Mouse (Mus musculus) spleen, adult 18-20 months (tissue): Measurements from ENCODE around the gene Atp6v0a1.

ENCODE experiments used
- DNase-seq, 2 experiments: peaks; one replicate each; pipeline ENCODE4 v3.0.0; 2022; ENCODE audit warnings: mixed read lengths in 2 of 2

Atp6v0a1 gene

DNA sequence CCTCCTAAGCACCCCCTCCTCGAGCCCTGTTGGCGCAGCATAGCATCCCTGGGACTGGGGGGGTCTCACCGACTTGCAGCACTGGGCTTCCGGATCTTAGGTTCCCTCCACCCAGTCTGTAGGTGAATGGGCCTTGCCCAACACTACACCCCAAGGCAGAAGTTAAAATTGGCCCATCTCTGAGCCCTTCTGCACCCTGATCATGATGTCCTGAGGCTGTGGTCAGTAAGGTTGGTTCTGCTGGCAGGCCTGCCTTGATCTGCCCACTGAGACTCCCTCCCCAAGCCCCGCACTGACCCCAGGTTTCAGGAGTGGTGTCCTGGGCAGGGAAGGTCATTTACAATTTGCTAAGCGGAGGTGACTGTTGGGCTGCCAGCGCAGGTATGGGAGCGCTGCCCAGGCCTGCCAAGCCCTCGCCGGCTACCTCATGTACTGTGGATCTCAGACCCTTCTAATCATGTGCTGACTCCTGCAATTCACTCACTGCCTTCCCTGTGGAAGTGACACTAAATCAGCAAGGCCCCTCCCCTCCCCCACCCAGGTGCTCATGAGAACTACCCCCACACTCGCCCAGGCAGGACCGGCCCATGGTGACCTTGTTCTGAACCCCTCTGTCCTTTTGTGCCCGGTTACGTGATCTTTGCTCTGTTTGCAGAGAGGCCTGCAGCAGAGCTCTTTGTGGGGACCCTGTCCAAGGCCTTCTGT, 53.9 kb downstream of the Atp6v0a1 start:
- DNase-seq, result no peak

GRCm38 (mm10) chr11:101063676-101064327, 54.5 kb downstream of the Atp6v0a1 start:
- peak; percentile 68 to 71 for DNase-seq

DNA sequence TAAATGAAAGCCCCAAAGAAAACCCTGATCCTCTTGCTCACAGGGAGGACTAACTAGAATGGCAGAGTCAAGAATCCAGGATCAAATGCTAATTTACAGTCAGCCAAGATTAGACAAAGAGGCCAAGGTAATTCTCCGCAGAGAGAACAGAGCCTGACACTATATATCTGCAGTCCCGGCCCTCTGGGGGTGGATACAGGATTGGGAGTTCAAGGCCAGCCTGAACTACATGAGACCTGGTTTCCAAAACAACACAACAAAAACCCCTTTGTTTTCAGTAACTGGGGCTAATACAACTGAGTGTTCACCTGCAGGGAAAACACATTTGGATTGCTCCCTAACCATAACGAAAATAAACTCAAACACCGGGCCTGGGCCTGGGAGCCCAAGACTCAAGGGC, 55.2 kb downstream of the Atp6v0a1 start:
- DNase-seq, result no peak

GRCm38 (mm10) chr11:101065002-101065401, 55.8 kb downstream of the Atp6v0a1 start:
- no peak for DNase-seq

GRCm38 (mm10) chr11:101066549-101067412, 57.5 kb downstream of the Atp6v0a1 start:
- peak; percentile 61 to 80 for DNase-seq

- DNase-seq, result peak; percentile 91 to 93
Observed at GRCm38 (mm10) chr11:101069391-101070188, 60.3 kb downstream of the Atp6v0a1 start, which contains the start of gene Naglu. Gene Naglu (plus strand): TSS chr11:101070012.

DNA sequence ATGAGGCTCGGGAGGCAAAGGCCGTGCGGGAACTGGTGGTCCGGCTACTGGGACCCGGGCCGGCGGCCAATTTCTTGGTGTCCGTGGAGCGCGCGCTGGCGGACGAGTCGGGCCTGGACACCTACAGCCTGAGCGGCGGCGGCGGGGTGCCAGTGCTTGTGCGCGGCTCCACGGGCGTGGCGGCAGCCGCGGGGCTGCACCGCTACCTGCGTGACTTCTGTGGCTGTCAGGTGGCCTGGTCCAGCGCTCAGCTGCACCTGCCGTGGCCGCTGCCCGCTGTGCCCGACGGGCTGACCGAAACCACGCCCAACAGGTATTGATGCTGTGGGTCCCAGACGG, 60.9 kb downstream of the Atp6v0a1 start:
- no peak for DNase-seq

DNA sequence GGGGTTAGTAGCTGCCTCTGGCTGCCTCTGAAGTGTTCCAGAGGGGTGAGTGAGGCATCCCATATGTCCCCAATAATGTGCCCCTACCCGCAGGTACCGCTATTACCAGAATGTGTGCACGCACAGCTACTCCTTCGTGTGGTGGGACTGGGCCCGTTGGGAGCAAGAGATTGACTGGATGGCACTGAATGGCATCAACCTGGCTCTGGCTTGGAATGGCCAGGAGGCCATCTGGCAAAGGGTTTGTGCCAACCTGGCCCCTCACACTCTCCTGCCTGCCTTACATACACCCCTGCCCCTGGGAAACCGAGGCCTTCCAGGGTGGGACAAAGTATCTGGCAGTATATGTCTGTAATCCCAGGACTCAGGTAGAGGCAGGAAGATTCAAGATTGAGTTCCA, 61.7 kb downstream of the Atp6v0a1 start:
- no peak for DNase-seq

DNA sequence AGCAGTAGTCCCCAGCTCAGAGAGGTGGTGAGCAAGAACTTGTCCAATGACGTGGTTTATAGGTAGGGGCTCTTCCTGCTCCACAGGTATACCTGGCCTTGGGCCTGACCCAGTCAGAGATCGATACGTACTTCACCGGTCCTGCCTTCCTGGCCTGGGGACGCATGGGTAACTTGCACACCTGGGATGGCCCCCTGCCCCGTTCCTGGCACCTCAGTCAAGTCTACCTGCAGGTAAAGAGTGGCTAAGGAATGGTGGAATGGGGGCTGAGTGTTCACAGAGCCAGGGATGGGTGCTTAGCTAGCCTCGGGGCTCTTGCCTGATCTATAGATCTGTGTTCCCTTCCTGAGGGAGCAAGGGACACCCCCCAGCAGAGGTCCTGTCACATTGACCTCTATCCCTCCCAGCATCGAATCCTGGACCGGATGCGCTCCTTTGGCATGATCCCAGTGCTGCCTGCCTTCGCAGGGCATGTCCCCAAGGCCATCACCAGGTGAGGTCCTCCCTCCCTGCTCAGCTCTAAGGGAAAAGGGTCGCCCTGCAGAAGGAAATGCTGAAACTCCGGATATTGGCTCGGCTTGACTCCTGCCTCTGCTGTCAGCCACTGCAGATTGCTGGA, 62.7 kb downstream of the Atp6v0a1 start:
- no peak for DNase-seq

DNA sequence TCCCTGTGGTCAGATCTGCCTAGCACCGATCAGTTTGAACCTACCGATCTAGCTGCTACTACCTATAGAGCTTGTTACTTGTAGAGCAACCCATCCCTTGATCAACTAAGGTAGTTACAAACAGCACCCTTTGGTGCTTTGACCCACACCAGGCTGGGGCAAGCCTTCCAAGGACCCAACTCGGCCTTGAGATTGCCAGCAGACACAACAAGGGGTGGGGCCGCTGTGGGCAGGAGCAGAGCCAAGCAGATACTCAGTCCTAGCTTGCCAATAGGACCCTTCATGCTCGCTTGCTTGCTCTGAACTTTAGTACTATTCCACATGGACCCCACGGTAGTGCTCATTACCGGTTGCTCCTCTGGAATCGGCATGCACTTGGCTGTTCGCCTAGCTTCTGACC, 68.9 kb downstream of the Atp6v0a1 start, which contains the start of gene Hsd17b1:
Gene Hsd17b1, plus strand, starts transcription at position 291 of the 400 bp plus-strand sequence.
- DNase-seq, result no peak

DNA sequence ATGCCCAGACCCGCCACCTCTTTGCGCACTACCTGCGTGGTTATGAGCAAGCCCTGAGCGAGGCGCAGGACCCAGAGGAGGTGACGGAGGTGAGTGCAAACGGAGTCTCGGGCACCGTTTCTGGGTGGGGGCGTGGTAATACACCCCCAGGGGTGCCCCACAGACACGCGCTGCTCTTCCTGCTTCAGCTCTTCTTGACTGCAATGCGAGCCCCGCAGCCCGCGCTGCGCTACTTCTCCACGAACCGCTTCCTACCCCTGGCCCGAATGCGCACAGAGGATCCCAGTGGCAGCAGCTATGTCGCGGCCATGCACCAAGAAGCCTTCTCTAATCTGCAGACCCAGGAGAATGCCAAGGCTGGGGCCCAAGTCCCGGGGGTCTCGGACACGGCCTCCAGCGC, 70.5 kb downstream of the Atp6v0a1 start:
- no peak for DNase-seq

- DNase-seq, result no peak
Observed at GRCm38 (mm10) chr11:101080421-101080820, 71.2 kb downstream of the Atp6v0a1 start.

DNA sequence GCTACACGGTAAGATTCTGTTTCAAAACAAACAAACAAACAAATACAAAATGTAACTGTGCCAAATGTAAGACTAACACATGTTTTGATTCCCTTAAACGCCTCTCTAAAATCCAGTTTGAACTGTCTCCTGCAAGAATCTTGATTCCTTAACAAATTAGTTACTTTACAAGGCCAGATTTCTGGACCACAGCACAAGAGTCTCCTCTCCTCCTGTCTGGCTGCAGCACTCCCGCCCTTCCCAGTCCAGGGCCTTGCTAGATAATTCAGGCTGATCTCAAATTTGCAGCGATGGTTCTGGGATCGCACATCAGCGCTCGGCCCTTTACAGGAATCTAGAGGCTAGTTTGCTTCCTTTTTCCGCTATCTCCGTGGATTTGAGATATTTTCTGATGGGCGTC, 72.4 kb downstream of the Atp6v0a1 start:
- no peak for DNase-seq

DNA sequence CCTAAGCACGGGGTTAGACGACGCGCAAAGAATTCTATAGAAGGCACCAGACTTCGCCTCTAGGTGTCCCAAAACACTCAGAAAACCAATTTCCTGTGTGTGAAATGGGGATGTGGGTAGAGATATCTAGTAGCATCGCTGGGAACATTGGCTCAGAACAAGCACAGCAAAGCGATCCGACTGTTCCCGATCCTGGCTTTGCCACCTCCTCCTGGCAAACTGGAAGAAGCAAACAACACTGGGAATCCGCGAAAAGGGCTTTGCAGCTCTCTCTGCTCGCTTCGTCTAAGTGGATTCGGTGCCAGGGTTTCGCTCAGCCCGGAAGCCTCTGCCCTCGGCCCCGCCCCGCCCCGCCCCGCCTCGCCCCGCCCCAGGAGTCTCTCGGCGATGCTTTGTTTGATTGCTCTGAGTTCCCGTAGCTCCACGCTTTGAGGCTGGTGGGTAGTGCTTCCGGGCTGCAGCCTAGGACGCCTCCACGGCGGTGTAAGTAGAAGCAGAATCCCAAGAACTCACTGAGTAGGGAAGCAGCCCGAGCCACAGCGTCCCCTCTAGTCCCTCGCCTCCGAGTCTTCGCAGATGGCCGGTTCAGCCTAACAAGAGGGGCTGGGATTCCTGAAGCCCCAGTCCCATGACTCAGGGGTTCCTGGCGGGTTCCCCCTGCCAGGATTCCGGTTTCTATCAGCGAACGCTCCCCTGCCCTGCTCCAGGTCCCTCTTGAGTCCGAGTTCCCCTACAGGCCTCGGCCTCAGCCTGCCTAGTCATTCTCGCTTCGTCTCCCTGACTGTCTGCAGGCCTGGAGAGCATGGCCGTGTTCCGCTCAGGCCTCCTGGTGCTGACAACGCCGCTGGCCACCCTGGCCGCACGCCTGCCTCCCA, 73.2 kb downstream of the Atp6v0a1 start, which contains the start of gene Coasy:
Gene Coasy, plus strand, starts transcription at position 358 of the 875 bp plus-strand sequence.
- DNase-seq, result peak; percentile 72 to 75

GRCm38 (mm10) chr11:101083083-101083697, 73.9 kb downstream of the Atp6v0a1 start:
- DNase-seq, result no peak

DNA sequence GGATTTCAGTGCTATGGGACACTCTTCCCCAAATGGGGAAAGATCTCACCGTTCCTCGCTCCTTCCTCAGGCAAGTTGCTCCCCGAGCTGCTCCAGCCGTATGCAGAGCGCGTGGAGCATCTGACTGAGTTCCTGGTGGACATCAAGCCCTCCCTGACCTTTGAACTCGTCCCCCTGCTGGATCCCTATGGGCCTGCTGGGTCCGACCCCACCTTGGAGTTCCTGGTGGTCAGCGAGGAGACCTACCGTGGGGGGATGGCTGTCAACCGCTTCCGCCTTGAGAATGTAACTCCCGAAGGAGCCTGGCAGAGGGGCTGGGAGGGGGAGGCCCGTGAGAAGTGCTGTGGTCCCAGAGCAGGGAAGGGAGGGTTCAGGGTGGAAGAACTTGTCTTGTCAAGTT, 75.0 kb downstream of the Atp6v0a1 start:
- DNase-seq, result no peak

GRCm38 (mm10) chr11:101084811-101085210, 75.6 kb downstream of the Atp6v0a1 start:
- DNase-seq, result no peak

DNA sequence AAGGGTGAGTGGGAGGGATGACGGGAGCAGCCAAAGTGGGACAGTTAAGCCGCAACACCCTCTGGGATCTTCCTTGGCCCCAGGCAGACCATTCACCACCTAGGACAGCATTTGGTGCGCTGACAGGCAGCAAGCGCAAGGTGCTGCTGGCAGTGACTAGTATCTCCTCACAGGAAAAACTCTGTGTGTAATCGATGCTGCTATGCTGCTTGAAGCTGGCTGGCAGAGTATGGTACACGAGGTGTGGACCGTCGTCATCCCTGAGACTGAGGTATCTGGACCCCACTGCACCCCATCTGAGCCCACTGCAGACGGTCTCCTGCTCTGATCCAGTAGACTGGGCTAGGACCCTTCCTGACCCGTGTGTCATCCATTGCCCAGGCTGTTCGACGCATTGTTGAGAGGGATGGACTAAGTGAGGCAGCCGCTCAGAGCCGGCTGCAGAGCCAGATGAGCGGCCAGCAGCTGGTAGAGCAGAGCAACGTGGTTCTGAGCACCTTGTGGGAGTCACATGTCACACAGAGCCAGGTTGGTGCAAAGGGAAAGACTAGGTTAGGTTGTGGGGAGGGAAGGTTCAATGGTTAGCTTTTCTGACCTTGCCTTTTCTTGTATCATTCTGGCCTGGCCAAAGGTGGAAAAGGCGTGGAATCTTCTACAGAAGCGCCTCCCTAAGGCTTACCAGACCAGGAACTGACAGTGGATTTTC, 76.5 kb downstream of the Atp6v0a1 start:
- DNase-seq, result no peak

DNA sequence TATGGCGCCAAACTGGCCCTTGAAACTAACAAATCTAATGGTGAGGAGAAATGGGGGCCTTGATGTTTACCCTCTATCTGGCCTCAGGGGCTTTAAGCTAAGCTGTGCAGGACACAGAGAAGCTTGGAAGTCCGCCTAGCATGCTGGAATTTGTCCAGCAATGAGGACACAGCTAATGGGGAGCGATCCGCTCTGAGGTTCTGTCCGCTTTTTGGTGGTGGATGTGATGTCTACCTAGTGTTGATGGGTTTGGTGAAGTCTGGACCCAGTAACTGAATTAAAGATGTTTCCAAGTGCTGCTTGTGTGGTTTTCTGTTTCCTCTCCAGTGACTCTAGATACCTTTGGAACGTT, 77.0 kb downstream of the Atp6v0a1 start:
- no peak for DNase-seq
